Mouse (Mus musculus) forebrain, embryonic 12.5 days (tissue): ENCODE data around the gene Dnmt3a. TPM values are rescaled to one million over a fixed set of nuclear protein-coding genes. Genes with fewer than 3 reads are reported as not detected.
A peak's percentile ranks its signal among the peaks of the same experiment; 100 is the strongest.

ENCODE experiments used
- ATAC-seq: fragments of 200-750 bp; cut with Nextera tagmentation; 2 replicates; pipeline ENCODE4 v1.8.0; 2017; ENCODE audit warnings: moderate TSS enrichment; ENCODE audit not compliant: low FRiP score
- H3K27ac ChIP-seq: fragments of 300-500 bp; sonication (generic); 2 replicates; pipeline ENCODE4 v1.5.1; 2016; ENCODE audit warnings: mild to moderate bottlenecking
- H3K27me3 ChIP-seq: fragments of 300-500 bp; sonication (generic); 2 replicates; pipeline ENCODE4 v1.6.1; 2016; ENCODE audit warnings: mild to moderate bottlenecking
- H3K36me3 ChIP-seq: fragments of 300-500 bp; sonication (generic); replicated peaks from 2 replicates; pipeline ENCODE4 v1.6.1; 2016; ENCODE audit warnings: mild to moderate bottlenecking
- H3K4me1 ChIP-seq: fragments of 300-500 bp; sonication (generic); 2 replicates; pipeline ENCODE4 v1.6.1; 2016
- H3K4me2 ChIP-seq: fragments of 300-500 bp; sonication (generic); 2 replicates; pipeline ENCODE4 v1.6.1; 2016; ENCODE audit warnings: mild to moderate bottlenecking, moderate library complexity
- H3K4me3 ChIP-seq: fragments of 300-500 bp; sonication (generic); replicated peaks from 2 replicates; pipeline ENCODE4 v1.5.1; 2016; ENCODE audit warnings: mild to moderate bottlenecking
- H3K9ac ChIP-seq: fragments of 300-500 bp; sonication (generic); 2 replicates; pipeline ENCODE4 v1.6.1; 2016; ENCODE audit warnings: mild to moderate bottlenecking
- H3K9me3 ChIP-seq: fragments of 300-500 bp; sonication (generic); 2 replicates; pipeline ENCODE4 v1.6.1; 2016
- WGBS: fragments of 180-500 bp; shearing (Covaris S2); methylation state at CpG from one replicate; pipeline ENCODE4 v1.1.7; 2016; 5-methylcytosine and 5-hydroxymethylcytosine counted together
- polyA plus RNA-seq: library from polyadenylated mRNA; unstranded; fragments of >200 nt; fragmentation: Nextera tagmentation; extraction: Ambion mirVana; gene quantifications from 2 replicates; pipeline ENCODE4 v1.2.1, GENCODE M21; 2016

The Dnmt3a gene
- polyA plus RNA-seq, 1 experiment from 2014 or later, result 146 TPM

- Histone ChIP-seq H3K9me3 (no peaks in the 10 kb centered on the region), H3K4me1 (peaks cover 14% of the 10 kb centered on the region), H3K27me3 (no peaks in the 10 kb centered on the region), H3K4me2 (no peak overlapping the region), H3K9ac (no peak overlapping the region), H3K27ac (no peak overlapping the region), H3K36me3 (peaks cover 21% of the 10 kb centered on the region; the same call in 1 of the 2 replicates), H3K4me3 (no peak overlapping the region)
- ATAC-seq, result no peak
Measured at GRCm38 (mm10) chr12:3875474-3875873, 69.7 kb downstream of the Dnmt3a start.

- no peaks in the 10 kb centered on the region; the same call in 1 of the 2 replicates for H3K4me1 ChIP-seq
- H3K4me2 ChIP-seq, result no peak overlapping the region
- H3K9me3 ChIP-seq, result no peaks in the 10 kb centered on the region
- H3K4me3 ChIP-seq, result no peak overlapping the region
- H3K27me3 ChIP-seq, result no peaks in the 10 kb centered on the region
- H3K36me3 ChIP-seq, result peaks cover 24% of the 10 kb centered on the region; the same call in 1 of the 2 replicates
- ATAC-seq, result no peak
- no peak overlapping the region for H3K9ac ChIP-seq
- H3K27ac ChIP-seq, result no peak overlapping the region
- 76% methylated on average over 4 of the region's 4 CpGs for WGBS
Measured at GRCm38 (mm10) chr12:3877376-3877775, 71.6 kb downstream of the Dnmt3a start.

GRCm38 (mm10) chr12:3881474-3881873 is 75.7 kb downstream of the Dnmt3a start:
- WGBS, result 93% methylated on average over 3 of the region's 3 CpGs
- peaks cover 23% of the 10 kb centered on the region for H3K4me1 ChIP-seq
- H3K4me2 ChIP-seq, result no peak overlapping the region
- no peak for ATAC-seq
- H3K9ac ChIP-seq, result no peak overlapping the region
- H3K9me3 ChIP-seq, result no peaks in the 10 kb centered on the region
- H3K36me3 ChIP-seq, result peaks cover 21% of the 10 kb centered on the region
- H3K4me3 ChIP-seq, result no peak overlapping the region
- H3K27ac ChIP-seq, result no peak overlapping the region
- no peaks in the 10 kb centered on the region for H3K27me3 ChIP-seq

- Histone ChIP-seq H3K9ac (no peak overlapping the region), H3K36me3 (peaks cover 11% of the 10 kb centered on the region; the same call in 1 of the 2 replicates), H3K27ac (peak overlapping the region; percentile 53; the same call in 1 of the 2 replicates), H3K4me2 (no peak overlapping the region), H3K4me1 (peaks cover 55% of the 10 kb centered on the region), H3K9me3 (no peaks in the 10 kb centered on the region), H3K27me3 (no peaks in the 10 kb centered on the region), H3K4me3 (no peak overlapping the region)
- 10% methylated on average over 9 of the region's 9 CpGs for WGBS
- ATAC-seq, result no peak
Measured at GRCm38 (mm10) chr12:3884892-3885493, 79.2 kb downstream of the Dnmt3a start.

GRCm38 (mm10) chr12:3886601-3887000 is 80.8 kb downstream of the Dnmt3a start:
- peaks cover 70% of the 10 kb centered on the region for H3K4me1 ChIP-seq
- no peak for ATAC-seq
- no peaks in the 10 kb centered on the region for H3K9me3 ChIP-seq
- no peak overlapping the region for H3K4me3 ChIP-seq
- H3K27me3 ChIP-seq, result no peaks in the 10 kb centered on the region
- peaks cover 11% of the 10 kb centered on the region; the same call in 1 of the 2 replicates for H3K36me3 ChIP-seq
- H3K4me2 ChIP-seq, result no peak overlapping the region
- 0 out of 2 replicates have a peak overlapping the region, but pooled peaks have one; percentile 21 for H3K9ac ChIP-seq
- peak overlapping the region; percentile 92 for H3K27ac ChIP-seq
- WGBS, result 33% methylated on average over 2 of the region's 2 CpGs

- Histone ChIP-seq H3K27me3 (no peaks in the 10 kb centered on the region), H3K4me2 (peak overlapping the region; percentile 31), H3K4me3 (no peak overlapping the region), H3K9me3 (no peaks in the 10 kb centered on the region), H3K27ac (peak overlapping the region; percentile 92), H3K36me3 (peaks cover 5% of the 10 kb centered on the region; the same call in 1 of the 2 replicates), H3K4me1 (peaks cover 81% of the 10 kb centered on the region), H3K9ac (no peak overlapping the region)
- WGBS, result 36% methylated on average over 4 of the region's 4 CpGs
- peak; percentile 57 for ATAC-seq
Measured at GRCm38 (mm10) chr12:3887515-3888325, 81.9 kb downstream of the Dnmt3a start.

GRCm38 (mm10) chr12:3889875-3890635 is 84.2 kb downstream of the Dnmt3a start:
- 13% methylated on average over 7 of the region's 7 CpGs for WGBS
- H3K4me1 ChIP-seq, result peaks cover 93% of the 10 kb centered on the region
- H3K4me3 ChIP-seq, result no peak overlapping the region
- no peak overlapping the region for H3K27ac ChIP-seq
- H3K27me3 ChIP-seq, result no peaks in the 10 kb centered on the region
- H3K9me3 ChIP-seq, result no peaks in the 10 kb centered on the region
- H3K4me2 ChIP-seq, result 0 out of 2 replicates have a peak overlapping the region, but pooled peaks have one; percentile 78
- peaks cover 9% of the 10 kb centered on the region; the same call in 1 of the 2 replicates for H3K36me3 ChIP-seq
- ATAC-seq, result no peak
- no peak overlapping the region for H3K9ac ChIP-seq

GRCm38 (mm10) chr12:3890753-3891751 is 85.2 kb downstream of the Dnmt3a start:
- Histone ChIP-seq H3K4me3 (peak overlapping the region; percentile 52), H3K27me3 (no peaks in the 10 kb centered on the region), H3K36me3 (peaks cover 14% of the 10 kb centered on the region), H3K4me1 (peaks cover 83% of the 10 kb centered on the region), H3K9me3 (no peaks in the 10 kb centered on the region), H3K27ac (peak overlapping the region; percentile 93), H3K9ac (peak overlapping the region; percentile 66), H3K4me2 (peak overlapping the region; percentile 78)
- peak; percentile 80 for ATAC-seq
- WGBS, result 3% methylated on average over 32 of the region's 45 CpGs

- peak overlapping the region; percentile 78 for H3K4me2 ChIP-seq
- ATAC-seq, result peak; percentile 59
- H3K9ac ChIP-seq, result peak overlapping the region; percentile 66
- H3K4me1 ChIP-seq, result peaks cover 75% of the 10 kb centered on the region
- peak overlapping the region; percentile 93 for H3K27ac ChIP-seq
- H3K36me3 ChIP-seq, result peaks cover 22% of the 10 kb centered on the region
- H3K9me3 ChIP-seq, result no peaks in the 10 kb centered on the region
- peak overlapping the region; percentile 52 for H3K4me3 ChIP-seq
- no peaks in the 10 kb centered on the region for H3K27me3 ChIP-seq
- WGBS, result 0% methylated on average over 16 of the region's 18 CpGs
Measured at GRCm38 (mm10) chr12:3891779-3892239, 86.0 kb downstream of the Dnmt3a start.

GRCm38 (mm10) chr12:3892240-3893059 is 86.6 kb downstream of the Dnmt3a start:
- Histone ChIP-seq H3K36me3 (peaks cover 28% of the 10 kb centered on the region), H3K9me3 (no peaks in the 10 kb centered on the region), H3K27me3 (no peaks in the 10 kb centered on the region), H3K4me1 (peaks cover 69% of the 10 kb centered on the region), H3K9ac (peak overlapping the region; percentile 66), H3K27ac (peak overlapping the region; percentile 93), H3K4me3 (peak overlapping the region; percentile 52), H3K4me2 (peak overlapping the region; percentile 78)
- 3% methylated on average over 15 of the region's 15 CpGs for WGBS
- peak; percentile 60 for ATAC-seq
